Mouse (Mus musculus) lung, postnatal 10 days (tissue): ENCODE measurements at regions not wholly inside any gene's neighbourhood (a gene's known extent, or its start where the extent isn't known, plus 50 kb on each side); places are given as distances from the start of the nearest gene placed in this dataset.

Experiments
- DNase-seq: peaks from one replicate; pipeline ENCODE4 v3.0.0; 2021

DNA sequence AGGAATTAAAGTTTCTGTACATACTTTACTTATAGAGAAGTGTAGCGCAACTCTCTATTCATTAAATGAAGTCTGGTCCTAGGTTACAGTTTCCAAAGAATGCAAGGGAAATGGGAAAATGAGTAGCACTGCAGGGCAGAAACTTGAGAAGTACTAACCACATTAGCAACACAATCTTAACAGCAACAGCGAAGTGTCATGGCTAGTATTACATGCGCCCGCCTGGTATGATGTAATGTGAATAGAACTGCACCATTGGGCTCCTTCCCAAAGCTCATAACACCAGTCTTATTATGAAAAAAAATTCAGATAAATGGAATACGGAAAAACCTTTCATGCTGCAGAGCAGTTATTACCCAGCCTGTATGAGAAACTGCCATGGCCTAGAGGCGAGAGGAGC lies 201.8 kb upstream of the Gm11042 start:
- DNase-seq = no peak

- no peak for DNase-seq
Observed at GRCm38 (mm10) chr12:74516527-74516926, 200.3 kb upstream of the Gm11042 start.

- no peak for DNase-seq
Observed at GRCm38 (mm10) chr12:74502791-74503190, 186.6 kb upstream of the Gm11042 start.

- DNase-seq = no peak
Observed at GRCm38 (mm10) chr12:74477619-74478018, 161.4 kb upstream of the Gm11042 start.

DNA sequence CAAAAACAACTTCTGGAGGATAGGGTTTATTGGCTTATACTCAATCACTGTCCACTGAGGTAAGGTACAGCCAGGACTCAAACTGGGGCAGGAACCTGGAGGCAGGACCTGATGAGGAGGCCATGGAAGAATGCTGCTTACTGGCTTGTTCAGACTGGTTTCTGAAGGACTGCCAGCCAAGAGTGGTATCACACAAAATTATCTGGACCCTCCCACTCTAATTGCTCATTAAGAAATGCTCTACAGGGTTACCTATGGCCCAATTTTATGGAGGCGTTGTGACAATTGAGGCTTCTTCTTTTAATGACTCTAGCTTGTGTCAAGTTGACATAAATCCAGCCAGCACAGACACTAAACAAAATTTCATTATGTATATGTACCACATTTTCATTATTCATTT lies 158.5 kb upstream of the Gm11042 start:
- no peak for DNase-seq

DNA sequence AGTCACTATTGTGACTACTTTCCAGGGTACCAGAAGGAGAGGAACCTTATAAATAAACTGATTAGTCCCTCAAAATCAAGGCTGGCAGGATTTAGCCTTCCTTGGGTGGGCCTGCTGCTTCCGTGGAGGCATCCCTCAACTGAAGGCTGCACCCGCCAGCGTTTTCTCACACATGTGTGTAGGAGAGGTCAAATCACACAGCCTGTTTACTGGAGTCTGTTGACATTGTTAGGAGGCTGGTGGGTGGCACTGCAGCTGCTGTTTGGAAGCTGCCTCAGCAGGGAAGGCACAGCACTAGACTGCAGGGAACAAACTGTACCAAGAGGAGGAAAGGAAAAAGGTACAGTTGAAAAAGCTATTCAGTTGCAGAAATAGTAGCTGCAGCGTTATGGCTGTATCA lies 142.3 kb upstream of the Gm11042 start:
- no peak for DNase-seq

- DNase-seq = no peak
Observed at GRCm38 (mm10) chr12:74452375-74453090, 136.3 kb upstream of the Gm11042 start.

- no peak for DNase-seq
Observed at GRCm38 (mm10) chr12:74448248-74448647, 132.1 kb upstream of the Gm11042 start.

GRCm38 (mm10) chr12:74434874-74435273 lies 118.7 kb upstream of the Gm11042 start:
- no peak for DNase-seq

DNA sequence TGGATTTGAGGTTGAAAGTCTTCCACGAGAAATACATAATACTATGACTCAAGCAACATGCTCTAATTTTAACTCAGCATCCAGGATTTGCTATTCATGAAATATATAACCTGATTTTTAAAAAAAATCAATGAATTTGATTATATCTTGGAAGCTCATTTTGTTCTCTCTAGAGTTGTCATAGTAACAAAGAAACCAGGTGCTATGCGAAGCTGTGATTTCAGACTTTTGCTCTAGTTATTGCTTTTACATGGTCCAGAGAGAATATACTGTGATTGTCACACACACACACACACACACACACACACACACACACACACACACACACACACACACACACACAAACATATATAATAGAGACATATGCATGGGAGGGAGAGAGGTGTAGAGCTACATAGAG lies 98.5 kb upstream of the Gm11042 start:
- no peak for DNase-seq

DNA sequence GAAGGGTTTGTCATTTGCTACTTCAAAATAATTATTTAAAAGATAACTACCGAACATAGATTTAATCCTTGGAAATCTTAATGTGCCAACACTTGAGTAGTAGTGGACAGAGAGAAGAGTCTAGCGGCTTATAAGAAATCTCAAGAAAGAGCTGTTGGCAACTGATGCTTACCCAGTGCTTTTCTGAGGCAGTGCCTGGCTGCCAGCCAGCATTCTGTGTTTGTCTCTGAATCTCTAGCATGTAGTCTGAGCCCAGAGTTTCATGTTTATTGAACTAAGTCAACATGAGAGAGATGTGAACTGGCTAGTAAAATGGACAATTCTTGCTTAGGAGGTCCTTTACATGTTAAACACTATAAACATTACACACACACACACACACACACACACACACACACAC lies 94.3 kb upstream of the Gm11042 start:
- peak; percentile 7 for DNase-seq

- no peak for DNase-seq
Observed at GRCm38 (mm10) chr12:74407591-74408095, 91.4 kb upstream of the Gm11042 start.

DNA sequence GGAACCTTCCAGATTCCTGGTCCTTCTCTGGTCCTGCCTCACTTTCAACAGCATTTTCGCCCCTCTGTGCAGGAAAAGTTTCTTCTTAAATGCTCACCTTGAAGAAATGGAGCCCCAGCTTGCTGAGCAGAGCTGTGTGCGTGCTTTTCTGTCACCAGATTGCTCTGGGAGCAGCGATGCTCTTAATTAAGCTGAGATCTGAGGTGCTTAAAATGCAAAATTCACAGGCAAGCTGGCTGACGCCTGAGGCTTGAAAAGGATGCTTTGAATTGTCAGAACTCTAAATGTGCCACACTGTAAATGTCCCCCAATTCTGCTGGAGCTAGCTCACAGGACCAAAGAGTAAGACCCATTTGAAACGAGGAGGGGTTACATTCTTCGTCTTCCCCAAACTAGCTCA lies 73.6 kb upstream of the Gm11042 start:
- no peak for DNase-seq
